Mouse (Mus musculus) CH12.LX (cell line): ENCODE measurements around the gene Aplf. TPM values are rescaled to one million over a fixed set of nuclear protein-coding genes. Genes with fewer than 3 reads are reported as not detected.

Source experiments
- DNase-seq: peaks from one replicate; pipeline ENCODE4 v3.0.0-alpha.2; 2013; ENCODE audit errors: extremely low read depth
- H3K27ac ChIP-seq: 2 replicates; pipeline ENCODE4 v1.5.1; 2012; ENCODE audit warnings: low read depth, mild to moderate bottlenecking, control low read depth, moderate library complexity; ENCODE audit not compliant: insufficient read depth
- H3K27me3 ChIP-seq: replicated peaks from 2 replicates; pipeline ENCODE3; 2012; ENCODE audit warnings: inconsistent platforms
- H3K36me3 ChIP-seq, 2 experiments: replicated peaks in 1 of 2; 2 replicates each; pipeline versions ENCODE3 to v1.6.1; 2012; ENCODE audit warnings: inconsistent platforms in 1 of 2, low read length in 1 of 2, mild to moderate bottlenecking in 1 of 2, mixed read lengths in 1 of 2, moderate library complexity in 1 of 2; ENCODE audit not compliant: control insufficient read depth in 1 of 2, insufficient read depth in 1 of 2
- H3K4me1 ChIP-seq, 2 experiments: 2 replicates each; pipeline ENCODE4 v1.6.1; 2012; ENCODE audit warnings: inconsistent platforms in 1 of 2, moderate library complexity in 1 of 2; ENCODE audit not compliant: insufficient read depth in 2 of 2, control insufficient read depth in 1 of 2
- H3K4me2 ChIP-seq: 2 replicates; pipeline ENCODE4 v1.6.1; 2012; ENCODE audit warnings: low read depth, mild to moderate bottlenecking, control low read depth; ENCODE audit not compliant: poor library complexity, insufficient read depth, severe bottlenecking
- H3K4me3 ChIP-seq, 3 experiments: fragments of 150-350 bp in 1 of 3; sonication (generic) in 1 of 3; replicated peaks in 1 of 3; 2 replicates each; pipeline versions ENCODE3 to v1.5.1; 2011 to 2012; ENCODE audit warnings: low read depth in 2 of 3, low read length in 2 of 3, mild to moderate bottlenecking in 2 of 3, moderate library complexity in 2 of 3, control low read depth in 1 of 3, improper control_type of control experiment in 1 of 3, inconsistent platforms in 1 of 3, mixed read lengths in 1 of 3; ENCODE audit not compliant: poor library complexity in 1 of 3
- H3K79me2 ChIP-seq: replicated peaks from 2 replicates; pipeline ENCODE4 v1.6.1; 2012; ENCODE audit warnings: mild to moderate bottlenecking, moderate library complexity; ENCODE audit not compliant: control insufficient read depth, poor library complexity, insufficient read depth, severe bottlenecking; ENCODE audit errors: extremely low read depth
- H3K9ac ChIP-seq: 2 replicates; pipeline ENCODE4 v1.6.1; 2012; ENCODE audit warnings: low read depth, mild to moderate bottlenecking, control low read depth, moderate library complexity; ENCODE audit not compliant: insufficient read depth
- H3K9me3 ChIP-seq: replicated peaks from 2 replicates; pipeline ENCODE3; 2012; ENCODE audit warnings: low read length, inconsistent platforms, mixed read lengths
- BHLHE40 ChIP-seq: IDR thresholded peaks from 2 replicates; pipeline ENCODE4 v1.6.1; 2011; ENCODE audit warnings: mild to moderate bottlenecking, low read depth, low read length, improper control_type of control experiment
- CHD1 ChIP-seq: IDR thresholded peaks from 2 replicates; pipeline ENCODE4 v1.6.1; 2012; ENCODE audit warnings: low read depth, low read length, improper control_type of control experiment, inconsistent platforms
- CTCF ChIP-seq, 2 experiments: IDR thresholded peaks in 1 of 2; conservative IDR thresholded peaks in 1 of 2; 2 replicates each; pipeline ENCODE4 v1.5.1; 2011 to 2012; ENCODE audit warnings: low read depth in 2 of 2, low read length in 2 of 2, improper control_type of control experiment in 1 of 2, inconsistent platforms in 1 of 2, mild to moderate bottlenecking in 1 of 2, moderate library complexity in 1 of 2
- ETS1 ChIP-seq: conservative IDR thresholded peaks from 2 replicates; pipeline ENCODE4 v1.6.1; 2012; ENCODE audit warnings: low read depth, mild to moderate bottlenecking, inconsistent platforms, low read length, improper control_type of control experiment, moderate library complexity
- HCFC1 ChIP-seq: IDR thresholded peaks from 2 replicates; pipeline ENCODE4 v1.6.1; 2012; ENCODE audit warnings: low read depth, mild to moderate bottlenecking, inconsistent platforms, low read length, improper control_type of control experiment
- IRF4 ChIP-seq: IDR thresholded peaks from 2 replicates; pipeline ENCODE4 v1.6.1; 2014; ENCODE audit warnings: low read depth, mild to moderate bottlenecking, inconsistent platforms, low read length, improper control_type of control experiment
- MAFK ChIP-seq: IDR thresholded peaks from 2 replicates; pipeline ENCODE4 v1.6.1; 2011; ENCODE audit warnings: low read length, improper control_type of control experiment; ENCODE audit not compliant: insufficient replicate concordance
- MAX ChIP-seq: IDR thresholded peaks from 2 replicates; pipeline ENCODE4 v1.6.1; 2011; ENCODE audit warnings: low read length, improper control_type of control experiment
- MAZ ChIP-seq: IDR thresholded peaks from 2 replicates; pipeline ENCODE4 v1.6.1; 2012; ENCODE audit warnings: low read depth, mild to moderate bottlenecking, inconsistent platforms, low read length, improper control_type of control experiment, moderate library complexity
- MEF2A ChIP-seq: IDR thresholded peaks from 2 replicates; pipeline ENCODE4 v1.6.1; 2014; ENCODE audit warnings: low read depth, mild to moderate bottlenecking, inconsistent platforms, low read length, improper control_type of control experiment, borderline replicate concordance
- MXI1 ChIP-seq: IDR thresholded peaks from 2 replicates; pipeline ENCODE4 v1.6.1; 2011; ENCODE audit warnings: mild to moderate bottlenecking, low read depth, low read length, improper control_type of control experiment
- NELFE ChIP-seq: IDR thresholded peaks from 2 replicates; pipeline ENCODE4 v1.6.1; 2011; ENCODE audit warnings: low read depth, low read length, improper control_type of control experiment
- NRF1 ChIP-seq: IDR thresholded peaks from 2 replicates; pipeline ENCODE4 v1.6.1; 2014; ENCODE audit warnings: low read depth, mild to moderate bottlenecking, inconsistent platforms, low read length, improper control_type of control experiment, moderate library complexity
- PAX5 ChIP-seq: IDR thresholded peaks from 2 replicates; pipeline ENCODE4 v1.6.1; 2012; ENCODE audit warnings: low read length, inconsistent platforms, mixed read lengths
- RAD21 ChIP-seq: IDR thresholded peaks from 2 replicates; pipeline ENCODE4 v1.6.1; 2011; ENCODE audit warnings: low read depth, mild to moderate bottlenecking, low read length, improper control_type of control experiment, moderate library complexity
- SMC3 ChIP-seq: IDR thresholded peaks from 2 replicates; pipeline ENCODE4 v1.6.1; 2011; ENCODE audit warnings: low read depth, low read length, improper control_type of control experiment
- TBP ChIP-seq: conservative IDR thresholded peaks from 2 replicates; pipeline ENCODE4 v1.6.1; 2011; ENCODE audit warnings: low read depth, low read length, improper control_type of control experiment
- UBTF ChIP-seq: IDR thresholded peaks from 2 replicates; pipeline ENCODE4 v1.6.1; 2012; ENCODE audit warnings: low read depth, mild to moderate bottlenecking, inconsistent platforms, low read length, improper control_type of control experiment, moderate library complexity
- ZC3H11A ChIP-seq: IDR thresholded peaks from 2 replicates; pipeline ENCODE4 v1.6.1; 2012; ENCODE audit warnings: low read depth, mild to moderate bottlenecking, inconsistent platforms, low read length, improper control_type of control experiment
- ZMIZ1 ChIP-seq: IDR thresholded peaks from 2 replicates; pipeline ENCODE4 v1.6.1; 2012; ENCODE audit warnings: low read depth, mild to moderate bottlenecking, inconsistent platforms, low read length, improper control_type of control experiment
- dilution Hi-C: fragments of 300-500 bp; cut with MboI; formaldehyde crosslinking; loops from 2 replicates; pipeline ENCODE4 v1.14.3; 2020; ENCODE audit warnings: low sequenced_read_pairs; ENCODE audit not compliant: extremely low pct_unique_long_range_greater_than_20kb, extremely low pct_ligation_motif_present
- in situ Hi-C: fragments of 300-500 bp; cut with MboI; formaldehyde crosslinking; loops from 3 replicates; pipeline ENCODE4 v1.14.3; 2019; ENCODE audit warnings: low sequenced_read_pairs, low pct_ligation_motif_present, low pct_unique_long_range_greater_than_20kb, mixed read lengths
- polyA plus RNA-seq: library from polyadenylated mRNA; unstranded; fragments of >175 nt; gene quantifications from 2 replicates; pipeline ENCODE4 v1.2.1, GENCODE M21; 2012; ENCODE audit warnings: low read depth; ENCODE audit not compliant: insufficient read length
- total RNA-seq, 2 experiments: library from RNA; depleted of rRNA; stranded (reverse); fragments of 300-350 nt in 1 of 2; fragments of >200 nt in 1 of 2; gene quantifications; 2 replicates each; pipeline ENCODE4 v1.2.3; 2012 to 2014

Gene Aplf
- total and polyA plus RNA-seq, 3 experiments = 10.3 to 15.8 (median 11.1) TPM

DNA sequence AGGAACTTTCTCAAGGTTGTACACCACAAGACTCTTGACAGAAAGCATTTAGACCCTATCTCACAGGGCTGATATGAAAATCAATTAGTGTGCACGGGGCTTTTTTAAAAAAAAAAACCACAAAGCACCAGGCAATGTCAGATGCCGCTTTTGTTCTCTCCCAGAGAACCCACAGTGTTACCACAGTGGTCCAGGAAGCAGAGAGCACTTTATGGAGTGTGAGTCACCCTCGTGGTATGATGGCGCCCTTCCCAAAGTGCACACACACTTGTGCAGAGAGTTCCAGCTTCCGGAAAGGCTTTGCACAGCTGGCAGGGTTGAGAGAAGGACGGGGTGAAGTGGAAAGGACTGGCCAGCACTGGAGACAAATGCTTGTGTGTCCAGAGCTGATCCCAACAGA, 89.5 kb downstream of the Aplf start:
- Histone ChIP-seq H3K79me2 (no peaks in the 10 kb centered on the region), H3K9ac (no peak overlapping the region), H3K36me3 (no peaks in the 10 kb centered on the region), H3K4me3 (no peak overlapping the region), H3K4me2 (no peak overlapping the region), H3K27ac (no peak overlapping the region), H3K4me1 (0 out of 4 replicates have a peak, but pooled peaks cover 0 to 2% of the 10 kb centered on the region in 2 experiments), H3K27me3 (peaks cover 8% of the 10 kb centered on the region), H3K9me3 (no peaks in the 10 kb centered on the region)
- dilution Hi-C loops = no loop called here
- no peak for TF ChIP-seq MXI1
- in situ Hi-C loops = no loop called here
- DNase-seq = no peak

DNA sequence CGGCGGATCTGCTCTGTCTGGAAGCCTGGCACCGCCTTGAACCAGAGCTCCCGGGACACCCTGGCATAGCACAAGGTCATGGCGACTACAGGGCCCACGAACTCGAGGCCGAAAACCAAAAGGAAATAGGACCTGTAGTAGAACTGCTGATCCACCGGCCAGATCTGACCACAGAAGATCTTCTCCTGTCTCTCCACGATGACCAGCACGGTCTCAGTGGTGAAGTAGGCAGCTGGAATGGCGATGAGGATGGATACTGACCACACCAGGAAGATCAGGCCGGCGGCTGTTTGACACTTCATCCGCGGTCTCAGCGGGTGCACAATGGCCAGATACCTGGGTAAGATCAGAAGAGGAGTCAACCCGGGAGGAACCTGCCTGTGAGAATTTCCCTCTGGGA, 90.4 kb downstream of the Aplf start:
- in situ Hi-C loops (no loop called here), dilution Hi-C loops (no loop called here)
- Histone ChIP-seq H3K4me2 (no peak overlapping the region), H3K27ac (no peak overlapping the region), H3K9me3 (no peaks in the 10 kb centered on the region), H3K36me3 (no peaks in the 10 kb centered on the region), H3K4me1 (0 out of 4 replicates have a peak, but pooled peaks cover 0 to 2% of the 10 kb centered on the region in 2 experiments), H3K4me3 (no peak overlapping the region), H3K79me2 (no peaks in the 10 kb centered on the region), H3K27me3 (peaks cover 6% of the 10 kb centered on the region), H3K9ac (no peak overlapping the region)
- no peak for DNase-seq
- TF ChIP-seq NRF1 (no peak), BHLHE40 (no peak), HCFC1 (no peak), IRF4 (no peak), PAX5 (no peak), ZMIZ1 (no peak), RAD21 (no peak), ZC3H11A (no peak), MAX (no peak), CTCF (conservative IDR thresholded peaks at IDR 0.05 in 1 of 2, IDR thresholded peaks at IDR 0.05 in 1 of 2; ENCODE audit: low read depth in 2 of 2, low read length in 2 of 2) (no peak), MAZ (no peak), SMC3 (no peak), ETS1 (no peak), MAFK (no peak)

DNA sequence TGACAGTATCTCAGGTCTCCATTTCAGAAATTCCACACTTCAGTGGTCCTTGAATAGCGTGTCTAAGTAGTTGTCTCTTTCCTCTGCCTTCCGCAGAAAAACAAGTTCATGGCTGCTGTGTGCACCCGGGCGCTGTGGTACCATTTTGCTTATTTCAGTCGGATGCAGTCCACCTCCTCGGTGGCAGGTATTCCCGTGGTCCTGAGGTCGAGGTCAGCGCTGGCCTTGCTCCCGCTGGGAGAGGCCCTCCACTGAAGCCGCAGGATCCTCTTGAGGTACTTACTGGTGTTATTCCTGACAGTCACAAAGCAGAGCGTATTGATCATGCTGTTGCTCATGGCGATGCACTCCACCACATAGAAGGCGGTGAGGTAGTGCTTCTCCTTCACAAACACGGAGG, 90.9 kb downstream of the Aplf start:
- DNase-seq = no peak
- dilution Hi-C loops = no loop called here
- peaks cover 4% of the 10 kb centered on the region for H3K27me3 ChIP-seq
- no peak overlapping the region for H3K4me3 ChIP-seq
- H3K9me3 ChIP-seq = no peaks in the 10 kb centered on the region
- no peaks in the 10 kb centered on the region for H3K36me3 ChIP-seq
- H3K4me1 ChIP-seq = 0 out of 4 replicates have a peak, but pooled peaks cover 0 to 2% of the 10 kb centered on the region in 2 experiments
- H3K4me2 ChIP-seq = no peak overlapping the region
- no peak overlapping the region for H3K27ac ChIP-seq
- in situ Hi-C loops = no loop called here
- H3K79me2 ChIP-seq = no peaks in the 10 kb centered on the region
- TF ChIP-seq MAFK = no peak
- no peak for TF ChIP-seq MEF2A
- TF ChIP-seq NELFE = no peak
- no peak for TF ChIP-seq MXI1
- no peak for TF ChIP-seq MAX
- TF ChIP-seq TBP = no peak
- no peak for TF ChIP-seq CHD1
- no peak for TF ChIP-seq UBTF
- no peak for TF ChIP-seq RAD21
- H3K9ac ChIP-seq = no peak overlapping the region
